Comparison of ENCODE assay signal across 9 mouse cellular contexts in genomic region chr7:136496335-136497242, GRCm38 (mm10).
DNase-seq lines count a peak whose midpoint lies in the region; ATAC-seq and TF ChIP-seq lines count a peak whose summit lies in the region.
"Had no signal": no experiment of that assay in that cellular context is flagged by ENCODE, and none has a peak within 500 bp of the region (broad histone marks: within the 10 kb centered on the region; RNA-seq: fewer than 3 reads in every experiment).

No protein-coding gene starts in this region.

- WGBS in heart, embryonic 10.5 days: 41% methylated on average over 19 of the region's 19 CpGs
- WGBS in liver, postnatal 0 days (ENCODE audit: insufficient replicate concordance): 47% methylated on average over 19 of the region's 19 CpGs

- H3K36me3 ChIP-seq in heart, embryonic 10.5 days: no peaks in the 10 kb centered on the region
- no peaks in the 10 kb centered on the region for H3K36me3 ChIP-seq in liver, postnatal 0 days (replicated peaks; ENCODE audit: insufficient read depth, low read length)
- H3K36me3 ChIP-seq: liver, embryonic 13.5 days had no signal

- DNase-seq in heart, embryonic 10.5 days (ENCODE audit: low spot score): no peak
- DNase-seq in heart, postnatal 36 days: no peak
- DNase-seq in embryo, embryonic 10.5 days (ENCODE audit: low spot score): peak; percentile 48
- peak; percentile 38 to 43 for DNase-seq in heart, postnatal 10 days
- peak; percentile 44 for DNase-seq in mesoderm, embryonic 11.5 days (ENCODE audit: low read depth, low spot score)
- no peak for DNase-seq in testis, postnatal 10 days (ENCODE audit: low spot score)
- no peak for DNase-seq in cerebellum, adult 18-20 months
- no peak for DNase-seq in liver, postnatal 0 days
- DNase-seq: liver, embryonic 13.5 days had no signal

- TF ChIP-seq EP300 in liver, postnatal 0 days (IDR thresholded peaks at IDR 0.05; ENCODE audit: low read depth): no peak

- peaks cover 32% of the 10 kb centered on the region for H3K4me1 ChIP-seq in heart, embryonic 10.5 days
- no peaks in the 10 kb centered on the region for H3K4me1 ChIP-seq in liver, postnatal 0 days (ENCODE audit: insufficient read depth)
- H3K4me1 ChIP-seq: liver, embryonic 13.5 days had no signal

- peak overlapping the region; percentile 47; the same call in 1 of the 2 replicates for H3K27ac ChIP-seq in heart, embryonic 10.5 days
- no peak overlapping the region for H3K27ac ChIP-seq in liver, postnatal 0 days (ENCODE audit: low read depth)
- H3K27ac ChIP-seq: liver, embryonic 13.5 days had no signal

- H3K4me2 ChIP-seq in liver, postnatal 0 days (ENCODE audit: low read depth, low read length): no peak overlapping the region
- H3K4me2 ChIP-seq: liver, embryonic 13.5 days had no signal

- peak overlapping the region; percentile 36 for H3K4me3 ChIP-seq in heart, embryonic 10.5 days
- H3K4me3 ChIP-seq in liver, postnatal 0 days (ENCODE audit: low read depth, low read length): no peak overlapping the region
- H3K4me3 ChIP-seq: liver, embryonic 13.5 days had no signal

- peaks cover 69% of the 10 kb centered on the region for H3K27me3 ChIP-seq in heart, embryonic 10.5 days (ENCODE audit: insufficient read depth, poor library complexity, severe bottlenecking)
- H3K27me3 ChIP-seq in liver, postnatal 0 days (ENCODE audit: insufficient read depth, low read length): peaks cover 30% of the 10 kb centered on the region; the same call in 1 of the 2 replicates

- intact Hi-C loops in heart, postnatal 36 days (cut with DNase I): loop anchor here (2.0 kb wide), 1 partner anchor 342 kb away; no protein-coding TSS in a partner anchor
- intact Hi-C loops in heart, postnatal 10 days (cut with DNase I): loop anchor here (5.0 kb wide), 2 partner anchors 191 to 341 kb away; no protein-coding TSS in a partner anchor

- no peaks in the 10 kb centered on the region for H3K9me3 ChIP-seq in heart, embryonic 10.5 days
- H3K9me3 ChIP-seq in liver, postnatal 0 days (ENCODE audit: low read length): no peaks in the 10 kb centered on the region
- H3K9me3 ChIP-seq: liver, embryonic 13.5 days had no signal

- no peak overlapping the region for H3K9ac ChIP-seq in liver, postnatal 0 days (replicated peaks)
- H3K9ac ChIP-seq: liver, embryonic 13.5 days had no signal

- no peak for TF ChIP-seq CTCF in liver, postnatal 0 days (IDR thresholded peaks at IDR 0.05; ENCODE audit: low read depth)

- ATAC-seq in liver, postnatal 0 days: no peak

Comparison
In these comparisons a context has a peak if more than half of its experiments do, and no peak if none do; other contexts are left out.
1. DNase-seq: peak in embryo, embryonic 10.5 days (single experiment), heart, postnatal 10 days (2 of 2) and mesoderm, embryonic 11.5 days (single experiment); none in heart, embryonic 10.5 days (single experiment), heart, postnatal 36 days (0 of 2), testis, postnatal 10 days (single experiment), cerebellum, adult 18-20 months (0 of 2) and liver, postnatal 0 days (single experiment).